Mouse (Mus musculus) kidney, adult 2 months (tissue): Measurements from ENCODE around the gene Ptprs. TPM values are rescaled to one million over a fixed set of nuclear protein-coding genes. Genes with fewer than 3 reads are reported as not detected.

Experiments
- DNase-seq: peaks from one replicate; pipeline ENCODE4 v3.0.0; 2021
- H3K27ac ChIP-seq: fragments of 200-500 bp; 2 replicates; pipeline ENCODE4 v1.5.1; 2012; ENCODE audit warnings: low read depth, low read length, control low read depth, inconsistent platforms; ENCODE audit not compliant: insufficient read depth
- H3K27me3 ChIP-seq: fragments of 200-500 bp; replicated peaks from 2 replicates; pipeline ENCODE4 v1.6.1; 2012; ENCODE audit warnings: mild to moderate bottlenecking, moderate library complexity, low read length, inconsistent platforms; ENCODE audit not compliant: control insufficient read depth, insufficient read depth
- H3K36me3 ChIP-seq: fragments of 200-500 bp; 2 replicates; pipeline ENCODE4 v1.6.1; 2012; ENCODE audit warnings: mild to moderate bottlenecking, moderate library complexity, low read length, inconsistent platforms; ENCODE audit not compliant: control insufficient read depth, insufficient read depth
- H3K4me1 ChIP-seq: fragments of 200-500 bp; 2 replicates; pipeline ENCODE4 v1.6.1; 2011; ENCODE audit warnings: low read length; ENCODE audit not compliant: control insufficient read depth, insufficient read depth
- H3K4me3 ChIP-seq: fragments of 200-500 bp; 2 replicates; pipeline ENCODE4 v1.5.1; 2011; ENCODE audit warnings: mild to moderate bottlenecking, low read depth, low read length, control low read depth; ENCODE audit not compliant: insufficient read depth
- CTCF ChIP-seq: fragments of 200-500 bp; conservative IDR thresholded peaks from 2 replicates; pipeline ENCODE4 v1.5.1; 2011; ENCODE audit warnings: low read depth, mild to moderate bottlenecking, control low read depth, low read length, moderate library complexity, mixed read lengths; ENCODE audit not compliant: insufficient read depth, insufficient read length
- POLR2A ChIP-seq: fragments of 200-500 bp; IDR thresholded peaks from one replicate; pipeline ENCODE4 v1.6.1; 2011; ENCODE audit warnings: low read depth, low read length, control low read depth
- WGBS: fragments of 180-500 bp; shearing (Covaris S2); methylation state at CpG from one replicate; pipeline ENCODE4 v1.1.7; 2018; 5-methylcytosine and 5-hydroxymethylcytosine counted together
- polyA plus RNA-seq: library from polyadenylated mRNA; depleted of rRNA; stranded (reverse); fragments of >200 nt; gene quantifications from 2 replicates; pipeline ENCODE4 v1.2.3, GENCODE M21; 2012

The Ptprs gene
- polyA plus RNA-seq, 1 experiment: 38.8 TPM

DNA sequence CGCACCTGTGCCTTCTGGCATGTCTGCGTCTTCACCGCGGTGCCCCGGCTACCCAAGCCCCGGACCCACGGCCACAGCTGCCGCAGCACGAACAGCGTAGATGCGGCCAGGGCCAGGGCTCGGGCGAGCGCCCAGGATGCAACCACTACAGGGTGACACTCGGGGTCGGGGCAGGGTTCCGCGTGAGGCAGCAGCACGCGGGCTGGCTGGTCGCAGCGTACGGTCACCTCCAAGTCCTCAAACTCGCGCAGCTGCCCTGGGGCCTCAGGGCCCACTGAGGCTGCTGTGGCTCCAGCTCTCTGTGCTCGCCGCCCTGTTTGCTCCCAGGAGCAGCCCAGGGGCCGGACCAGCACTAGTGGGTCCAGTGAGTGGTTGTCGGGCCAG lies 35.4 kb upstream of the Ptprs start:
- Histone ChIP-seq H3K4me1 (no peaks in the 10 kb centered on the region), H3K4me3 (no peak overlapping the region), H3K27me3 (no peaks in the 10 kb centered on the region), H3K36me3 (no peaks in the 10 kb centered on the region), H3K27ac (no peak overlapping the region)
- WGBS: 22% methylated on average over 29 of the region's 29 CpGs
- no peak for TF ChIP-seq CTCF
- TF ChIP-seq POLR2A: no peak
- no peak for DNase-seq

DNA sequence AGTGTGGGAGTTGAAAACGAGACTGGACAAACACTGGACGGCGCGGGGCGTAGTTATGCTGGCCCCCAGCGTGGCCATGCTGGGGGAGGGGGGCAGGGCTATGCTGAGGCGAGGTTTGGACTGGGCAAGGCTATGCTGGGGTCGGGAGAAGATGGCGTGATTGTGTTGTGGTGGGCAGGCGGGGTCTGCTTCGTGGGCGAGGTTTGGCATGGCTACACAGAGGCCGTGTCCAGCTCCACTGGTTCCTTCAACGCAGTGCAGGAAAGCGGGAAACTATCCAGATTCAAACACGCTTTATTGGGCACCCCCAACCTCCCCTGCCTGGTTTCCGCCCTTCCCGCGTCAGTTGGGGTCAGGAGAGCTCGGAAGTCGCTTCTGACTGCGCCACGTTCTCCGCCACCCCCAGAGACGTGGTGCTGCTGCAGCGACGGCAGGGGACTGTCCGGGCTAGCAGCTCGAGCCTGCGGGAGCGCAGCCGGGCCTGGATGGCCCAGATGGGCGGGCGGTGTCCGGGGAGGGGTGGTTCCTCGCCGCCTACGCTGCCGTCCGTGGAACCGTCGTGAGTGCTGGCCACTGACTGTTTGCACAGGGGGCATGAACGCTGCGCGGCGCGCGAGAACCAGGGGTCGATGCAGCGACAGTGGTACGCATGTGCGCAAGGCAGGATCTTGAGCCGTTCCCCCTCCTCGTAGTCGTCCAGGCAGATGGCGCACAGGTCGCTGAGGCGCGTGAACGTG lies 34.9 kb upstream of the Ptprs start:
- no peak for DNase-seq
- 4% methylated on average over 59 of the region's 60 CpGs for WGBS
- no peaks in the 10 kb centered on the region for H3K4me1 ChIP-seq
- no peaks in the 10 kb centered on the region for H3K36me3 ChIP-seq
- TF ChIP-seq POLR2A (no peak), CTCF (no peak)
- no peak overlapping the region for H3K4me3 ChIP-seq
- H3K27ac ChIP-seq: no peak overlapping the region
- H3K27me3 ChIP-seq: no peaks in the 10 kb centered on the region

DNA sequence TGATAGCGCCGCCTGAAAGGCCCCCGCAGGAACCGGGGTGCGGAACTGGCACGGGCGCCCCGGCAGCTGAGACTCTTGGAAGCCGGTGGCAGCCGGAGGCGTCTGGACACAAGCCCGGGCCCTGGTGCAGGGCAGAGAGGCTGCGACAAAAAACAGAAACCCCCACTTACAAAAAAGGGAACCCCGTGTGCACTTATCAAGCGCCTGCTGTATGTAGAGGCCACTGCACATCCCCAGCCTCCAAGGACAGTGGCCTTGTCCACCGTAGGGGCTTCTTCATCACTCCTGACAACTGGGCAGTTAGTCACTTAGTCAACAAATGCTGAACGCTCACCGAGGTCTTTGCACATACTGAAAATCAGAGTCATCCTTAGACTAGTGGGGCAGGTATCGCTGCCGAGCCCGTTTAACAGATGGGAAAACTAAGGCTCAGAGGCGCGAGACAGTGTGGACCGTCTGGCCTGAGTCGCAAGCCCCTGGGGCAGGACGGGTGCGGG lies 34.2 kb upstream of the Ptprs start:
- Histone ChIP-seq H3K4me1 (no peaks in the 10 kb centered on the region), H3K36me3 (no peaks in the 10 kb centered on the region), H3K27me3 (no peaks in the 10 kb centered on the region), H3K4me3 (no peak overlapping the region), H3K27ac (no peak overlapping the region)
- TF ChIP-seq POLR2A (no peak), CTCF (no peak)
- 25% methylated on average over 27 of the region's 27 CpGs for WGBS
- no peak for DNase-seq

DNA sequence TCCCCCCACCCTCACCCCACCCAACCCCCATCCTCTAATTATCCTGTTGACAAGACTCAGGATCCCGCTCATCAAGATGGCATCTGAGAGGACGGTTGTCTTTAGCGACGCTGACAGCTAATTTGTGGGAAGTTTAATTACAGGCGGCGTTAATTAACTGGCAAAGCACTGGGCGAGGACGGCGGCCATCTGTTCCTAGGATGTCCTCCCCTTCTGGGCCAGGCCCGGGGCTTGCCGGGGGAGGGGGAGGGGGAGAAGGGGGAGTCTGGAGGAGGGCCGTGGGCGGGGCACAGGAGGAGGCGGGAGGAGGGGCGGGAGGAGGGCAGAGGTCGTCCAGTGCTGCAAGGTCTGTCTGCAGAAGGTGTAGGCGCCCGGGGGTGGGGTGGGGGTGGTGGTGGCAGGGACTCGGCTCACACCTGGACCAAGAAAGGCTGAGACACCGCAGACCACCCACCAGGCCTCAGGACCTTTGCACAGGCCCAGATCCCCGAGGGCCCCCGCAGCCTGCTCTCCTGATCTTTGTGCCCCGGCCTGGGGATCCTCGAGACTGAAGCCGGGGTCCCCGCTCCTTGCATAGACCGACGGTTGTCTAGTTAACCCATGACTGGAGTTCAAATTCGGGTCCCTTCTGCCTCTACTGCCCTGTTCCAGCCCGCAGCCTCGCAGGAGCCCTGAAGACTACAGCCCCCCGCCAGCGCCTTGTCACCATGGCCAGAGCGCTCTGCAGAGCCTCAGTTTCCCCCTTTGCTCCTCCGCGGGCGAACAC lies 33.6 kb upstream of the Ptprs start:
- DNase-seq: no peak
- TF ChIP-seq CTCF (no peak), POLR2A (no peak)
- 9% methylated on average over 37 of the region's 37 CpGs for WGBS
- no peak overlapping the region for H3K27ac ChIP-seq
- H3K4me3 ChIP-seq: no peak overlapping the region
- no peaks in the 10 kb centered on the region for H3K4me1 ChIP-seq
- no peaks in the 10 kb centered on the region for H3K36me3 ChIP-seq
- no peaks in the 10 kb centered on the region for H3K27me3 ChIP-seq

DNA sequence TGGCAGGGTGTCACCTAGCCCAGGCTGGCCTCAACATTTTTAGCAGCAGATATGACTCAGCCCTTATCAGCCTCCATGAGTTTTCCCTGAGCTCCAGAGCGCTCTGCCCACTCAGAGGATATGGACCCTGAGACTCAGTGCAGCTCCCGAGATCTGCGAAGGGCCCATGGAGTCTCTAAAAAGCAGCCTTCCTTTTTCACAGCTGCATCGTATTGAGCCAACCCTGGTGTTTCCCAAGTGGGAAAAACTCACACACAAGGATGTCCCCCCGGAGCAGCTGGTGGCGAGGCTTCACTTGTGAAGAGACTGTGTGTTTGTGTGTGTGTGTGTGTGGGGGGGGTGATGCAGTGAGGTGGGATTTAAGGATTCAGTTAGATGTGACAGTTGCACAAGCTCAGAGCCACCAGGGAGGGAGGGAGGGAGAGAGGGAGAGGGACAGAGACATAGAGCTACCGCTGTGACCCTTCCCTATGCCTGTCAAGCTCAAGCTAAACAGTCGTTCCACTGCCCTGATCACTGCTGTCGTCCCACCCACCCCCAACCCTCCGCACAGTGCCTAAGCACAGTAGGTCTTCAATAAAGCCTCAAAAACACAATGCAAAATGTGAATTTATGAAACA lies 32.8 kb upstream of the Ptprs start:
- no peaks in the 10 kb centered on the region for H3K36me3 ChIP-seq
- 56% methylated on average over 10 of the region's 10 CpGs for WGBS
- no peak for DNase-seq
- TF ChIP-seq CTCF: no peak
- no peak for TF ChIP-seq POLR2A
- no peak overlapping the region for H3K27ac ChIP-seq
- H3K4me1 ChIP-seq: no peaks in the 10 kb centered on the region
- no peaks in the 10 kb centered on the region for H3K27me3 ChIP-seq
- H3K4me3 ChIP-seq: no peak overlapping the region

DNA sequence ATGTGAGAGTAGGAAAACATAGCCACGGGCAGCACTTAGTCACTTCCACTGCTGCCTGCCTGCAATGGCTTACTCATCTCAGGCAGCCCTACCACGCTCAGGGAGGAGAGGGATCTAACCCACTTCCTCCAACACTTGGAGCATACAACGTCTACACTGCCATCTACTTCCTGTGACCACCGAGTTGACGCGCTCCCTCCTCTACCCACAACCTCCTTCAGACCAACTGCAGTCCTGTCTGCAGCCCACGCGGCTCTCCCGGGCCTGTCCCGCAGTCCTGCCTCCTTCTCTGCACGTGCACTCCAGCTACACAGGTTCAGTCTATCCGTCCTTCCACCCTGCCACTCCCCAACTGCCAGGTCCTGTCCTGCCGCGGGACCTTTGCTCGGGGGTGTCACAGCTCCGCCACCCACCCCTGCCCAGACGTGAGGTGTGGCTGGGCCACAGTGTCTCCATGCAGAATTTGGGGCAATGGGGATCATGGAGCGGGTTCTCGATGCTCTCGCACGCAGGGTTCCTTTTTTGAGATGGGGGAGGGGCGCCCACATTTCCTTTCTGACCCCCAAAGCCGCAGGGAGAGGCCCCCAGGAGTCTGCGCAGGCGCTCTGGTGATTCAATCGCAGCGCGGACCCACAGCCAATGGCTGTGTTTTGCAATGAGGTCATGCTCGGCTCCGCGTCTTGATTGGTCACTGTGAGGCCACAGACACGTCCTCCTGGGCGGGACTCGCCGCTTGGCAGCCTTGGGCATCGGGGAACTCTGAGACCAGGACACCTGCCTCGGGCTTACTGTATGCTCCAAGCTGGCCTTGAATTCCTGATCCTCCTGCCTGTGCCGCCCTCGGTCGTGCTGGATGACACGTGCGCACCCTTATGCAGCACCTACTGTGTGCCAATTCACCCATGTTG lies 31.1 kb upstream of the Ptprs start:
- no peaks in the 10 kb centered on the region for H3K27me3 ChIP-seq
- H3K27ac ChIP-seq: peak overlapping the region; percentile 14; the same call in 1 of the 2 replicates
- no peak for TF ChIP-seq CTCF
- peak; percentile 97 for DNase-seq
- H3K4me3 ChIP-seq: peak overlapping the region; percentile 58
- no peaks in the 10 kb centered on the region for H3K36me3 ChIP-seq
- H3K4me1 ChIP-seq: no peaks in the 10 kb centered on the region
- 1% methylated on average over 42 of the region's 42 CpGs for WGBS
